Mouse (Mus musculus) layer of hippocampus, adult 8-10 months (tissue): ENCODE measurements around the gene Espn. TPM values are rescaled to one million over a fixed set of nuclear protein-coding genes. Genes with fewer than 3 reads are reported as not detected.

Experiments used
- DNase-seq, 2 experiments: peaks; one replicate each; pipeline ENCODE4 v3.0.0; 2022; ENCODE audit warnings: low spot score in 2 of 2
- total RNA-seq, 4 experiments: library from RNA; stranded (reverse); gene quantifications; 2 replicates each; pipeline ENCODE4 v1.2.4; 2022

Espn gene
- total RNA-seq, 4 experiments from 2014 or later: 2.9 to 3.0 (median 3.0) TPM

DNA sequence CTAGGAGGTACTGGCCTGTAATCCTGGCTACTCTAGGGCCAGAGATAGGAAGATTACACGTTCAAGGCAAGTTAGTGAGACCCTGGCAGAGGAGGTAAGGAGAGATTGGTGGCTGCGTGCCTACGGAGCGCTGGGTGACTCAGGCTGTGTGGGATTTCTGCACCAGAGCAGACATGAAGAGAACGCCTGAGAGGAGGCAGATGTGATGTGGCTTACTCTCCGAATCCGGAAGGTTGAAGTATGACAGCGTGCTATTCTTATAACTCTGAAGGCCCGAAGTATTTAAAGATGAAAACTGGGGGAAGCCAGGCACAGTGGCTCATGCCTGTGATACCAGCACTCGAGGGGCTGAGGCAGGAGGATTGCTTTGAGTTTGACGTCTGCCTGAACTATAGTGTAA is 51.6 kb downstream of the Espn start:
- no peak for DNase-seq

DNA sequence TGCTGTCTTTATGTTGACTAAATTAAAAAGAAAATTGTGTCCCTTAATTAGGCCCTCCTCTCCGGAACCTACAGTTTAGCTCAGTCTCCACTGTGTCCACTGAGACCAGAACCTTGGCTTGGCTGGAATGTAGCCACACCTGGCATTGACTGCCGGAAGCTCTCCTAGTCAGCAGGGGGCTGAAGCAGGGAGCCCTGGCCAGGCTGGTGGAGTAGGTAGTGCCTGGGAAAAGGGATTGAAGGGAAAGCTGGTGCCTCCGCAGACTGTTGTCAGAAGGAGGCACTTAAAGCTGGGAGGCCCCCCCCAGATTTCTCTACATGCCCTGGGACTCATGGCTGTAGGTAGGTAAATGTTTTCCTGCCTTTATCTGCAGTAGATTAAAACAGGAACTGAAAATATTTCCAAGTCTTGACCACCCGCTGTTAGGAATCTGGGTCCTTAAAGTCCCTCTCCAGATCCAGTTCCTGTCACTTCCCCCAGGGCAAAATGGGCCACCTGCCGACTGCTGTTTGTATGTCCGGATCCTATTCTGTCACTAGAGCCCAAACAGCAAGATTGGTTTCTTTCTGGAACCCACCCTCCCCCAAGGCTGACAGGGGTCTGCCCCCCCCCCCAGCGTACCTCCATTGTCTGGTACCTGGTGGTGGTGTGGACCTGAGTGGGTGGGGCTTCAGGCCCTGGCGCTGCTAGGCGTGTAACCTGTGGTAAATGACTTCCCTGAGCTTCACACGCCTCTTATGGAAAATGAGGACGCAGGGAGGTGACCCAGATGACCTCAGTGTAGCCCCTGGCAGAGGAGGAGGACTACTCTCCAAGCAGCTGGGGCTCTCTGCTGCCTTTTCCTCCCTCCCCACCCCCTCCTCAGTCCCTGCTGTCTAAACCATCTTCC is 54.0 kb downstream of the Espn start:
- no peak for DNase-seq

GRCm38 (mm10) chr4:152096927-152097326 is 55.2 kb downstream of the Espn start:
- DNase-seq: no peak

- peak in 1 of 2 experiments; percentile 63 for DNase-seq
Observed at GRCm38 (mm10) chr4:152095937-152096910, 55.9 kb downstream of the Espn start.

DNA sequence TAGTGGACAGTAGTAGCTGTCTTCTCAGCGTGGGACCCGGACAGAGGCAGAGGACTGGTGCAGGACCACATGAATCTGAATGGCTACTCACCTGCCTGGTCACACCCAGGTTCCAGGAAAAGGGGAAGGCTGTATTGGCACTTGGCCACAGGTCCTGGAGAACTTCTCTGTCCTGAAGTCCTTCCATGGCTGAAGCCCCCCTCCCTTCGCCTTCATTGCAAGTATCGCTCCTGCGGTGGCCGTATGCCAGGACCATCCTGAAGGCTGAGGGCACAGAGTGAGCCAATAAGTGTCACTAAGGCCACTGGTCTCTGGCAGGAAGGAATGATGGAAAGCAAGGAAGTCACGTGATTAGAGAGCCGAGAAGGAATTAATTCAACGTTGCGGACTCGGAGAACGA is 57.9 kb downstream of the Espn start:
- no peak for DNase-seq

- no peak for DNase-seq
Observed at GRCm38 (mm10) chr4:152092751-152093293, 59.3 kb downstream of the Espn start.

DNA sequence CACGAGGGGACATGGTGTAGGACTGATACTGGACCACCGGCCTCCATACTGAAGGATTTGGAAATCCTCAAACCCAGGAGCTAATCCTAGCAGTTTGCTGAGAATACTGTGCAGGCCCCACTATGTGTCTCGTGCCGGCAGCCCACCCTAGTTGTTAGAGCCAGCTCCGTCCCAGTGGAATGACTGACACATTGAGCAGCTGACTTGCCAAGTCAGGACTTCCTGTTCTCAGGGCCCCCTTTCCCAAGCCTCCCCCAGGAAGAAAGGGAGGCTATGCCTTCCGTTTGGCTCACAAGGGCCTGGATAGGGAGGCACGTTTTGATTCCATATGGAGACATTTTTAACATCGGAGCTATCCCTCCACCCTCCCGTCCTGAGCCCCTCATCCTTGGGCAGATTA is 62.0 kb downstream of the Espn start:
- DNase-seq: no peak

- peak; percentile 89 to 91 for DNase-seq
Observed at GRCm38 (mm10) chr4:152088556-152089120, 63.5 kb downstream of the Espn start.

- peak in 1 of 2 experiments; percentile 64 for DNase-seq
Observed at GRCm38 (mm10) chr4:152088133-152088532, 64.0 kb downstream of the Espn start.

DNA sequence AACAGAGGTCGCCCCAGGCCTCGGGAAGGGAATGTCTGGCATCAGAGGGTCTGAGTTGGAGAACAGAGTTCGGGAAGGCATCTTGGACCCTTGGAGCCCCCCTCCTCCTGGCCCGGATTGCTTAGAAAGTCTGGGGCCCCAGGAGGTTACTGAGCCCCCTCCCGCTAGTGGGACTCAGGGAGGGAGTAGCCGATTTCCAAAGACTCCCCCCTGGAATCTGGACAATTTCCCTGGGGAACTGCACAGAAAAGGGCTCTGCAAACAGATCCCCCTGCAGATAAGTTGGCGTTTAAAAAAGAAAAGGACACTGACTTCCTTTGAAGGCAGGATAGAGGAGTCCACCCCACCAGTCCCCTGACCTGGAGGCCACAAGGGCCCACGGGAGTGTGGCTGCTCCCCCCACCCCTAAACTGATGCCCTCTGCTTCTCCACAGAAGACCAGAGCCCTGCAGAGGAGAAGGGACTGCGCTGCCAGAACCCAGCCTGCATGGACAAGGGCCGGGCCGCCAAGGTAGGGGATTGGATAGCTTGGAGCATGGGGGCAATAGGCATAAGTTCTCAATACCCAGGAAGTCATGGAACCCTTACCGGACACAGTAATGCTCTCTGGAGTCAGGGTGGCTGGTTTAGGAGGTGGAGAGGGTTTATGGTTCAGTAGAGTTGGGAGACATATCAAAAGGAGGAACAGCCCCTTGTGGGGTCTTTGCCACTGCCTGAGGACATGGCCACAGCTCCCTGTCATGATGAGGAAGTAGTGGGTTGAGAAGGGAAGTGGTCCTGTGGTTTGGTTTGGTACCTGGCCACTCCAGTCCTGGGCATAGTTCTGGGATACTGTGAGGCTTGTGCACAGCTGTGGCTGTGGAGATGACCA is 64.7 kb downstream of the Espn start:
- DNase-seq: no peak

GRCm38 (mm10) chr4:152086505-152087210 is 65.5 kb downstream of the Espn start:
- no peak for DNase-seq

- no peak for DNase-seq
Observed at GRCm38 (mm10) chr4:152084616-152085015, 67.6 kb downstream of the Espn start.

GRCm38 (mm10) chr4:152083611-152084220 is 68.5 kb downstream of the Espn start:
- no peak for DNase-seq

DNA sequence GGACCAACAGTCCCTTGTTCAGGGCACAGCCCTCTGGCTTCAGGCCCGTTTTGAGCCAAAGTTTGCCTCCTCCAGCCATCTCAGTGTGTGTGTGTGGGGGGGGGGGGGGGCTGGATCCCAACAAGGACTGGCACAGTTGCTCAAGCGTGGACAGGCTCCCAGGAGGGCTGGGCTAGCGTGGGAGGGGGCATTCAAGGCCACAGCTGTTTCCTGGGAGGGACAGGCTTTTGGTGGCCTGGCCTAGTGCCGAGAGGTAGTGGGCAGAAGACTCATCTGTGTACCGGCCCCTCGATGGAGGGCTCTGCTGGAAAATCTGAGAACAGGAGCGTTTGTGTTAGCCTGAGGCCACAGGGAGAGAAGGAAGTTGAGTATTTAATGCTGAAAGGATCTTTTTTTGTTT is 72.2 kb downstream of the Espn start:
- DNase-seq: no peak

GRCm38 (mm10) chr4:152079261-152079660 is 72.9 kb downstream of the Espn start:
- no peak for DNase-seq

- no peak for DNase-seq
Observed at GRCm38 (mm10) chr4:152078105-152078530, 74.1 kb downstream of the Espn start.

- DNase-seq: no peak
Observed at GRCm38 (mm10) chr4:152077191-152077590, 75.0 kb downstream of the Espn start.

GRCm38 (mm10) chr4:152074548-152074947 is 77.6 kb downstream of the Espn start:
- no peak for DNase-seq

- DNase-seq: no peak
Observed at GRCm38 (mm10) chr4:152073715-152074114, 78.5 kb downstream of the Espn start.
